ENCODE assay signal across 14 mouse cellular contexts in the genomic region with DNA sequence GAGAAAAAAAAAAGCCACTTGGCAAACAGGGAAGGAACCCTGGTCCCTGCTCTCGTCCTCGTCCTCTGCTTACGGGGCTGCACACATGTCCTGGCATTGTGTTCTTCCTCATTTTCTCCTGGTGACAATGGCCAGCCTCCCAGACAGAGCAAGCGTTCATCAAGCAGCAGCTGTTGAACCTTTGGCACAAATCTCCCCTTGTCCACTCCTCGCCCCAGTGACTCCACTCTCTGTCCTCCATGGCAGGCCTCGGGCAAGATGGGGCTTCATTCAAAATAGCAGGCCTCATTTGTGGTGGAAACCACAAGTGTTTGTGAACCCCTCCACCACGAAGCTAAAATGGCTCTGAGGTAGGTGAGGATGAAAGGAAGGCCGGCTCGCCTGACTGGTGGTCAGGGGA. TPM values are rescaled to one million over a fixed set of nuclear protein-coding genes. Genes with fewer than 3 reads are reported as not detected.
DNase-seq lines count a peak whose midpoint lies in the region; ATAC-seq and TF ChIP-seq lines count a peak whose summit lies in the region.
"Had no signal": no experiment of that assay in that cellular context is flagged by ENCODE, and none has a peak within 500 bp of the region (broad histone marks: within the 10 kb centered on the region; RNA-seq: fewer than 3 reads in every experiment).

No protein-coding gene starts in this region.

- 33% methylated on average over 9 of the region's 9 CpGs for WGBS in midbrain, embryonic 14.5 days
- 42% methylated on average over 9 of the region's 9 CpGs for WGBS in midbrain, embryonic 16.5 days
- WGBS in hindbrain, embryonic 16.5 days, result 36% methylated on average over 9 of the region's 9 CpGs
- 74% methylated on average over 9 of the region's 9 CpGs for WGBS in heart, adult 2 months

- TF ChIP-seq EP300 in heart, adult 2 months (IDR thresholded peaks at IDR 0.05; ENCODE audit: insufficient read depth, low read depth, low read length), result no peak

- H3K27ac ChIP-seq in midbrain, embryonic 14.5 days (replicated peaks; ENCODE audit: low read depth, low read length), result no peak overlapping the region
- no peak overlapping the region for H3K27ac ChIP-seq in midbrain, embryonic 16.5 days (ENCODE audit: low read length)
- no peak overlapping the region; the same call in none of the 2 replicates for H3K27ac ChIP-seq in hindbrain, embryonic 16.5 days (ENCODE audit: low read depth, low read length)
- H3K27ac ChIP-seq in heart, adult 2 months, result no peak overlapping the region
- H3K27ac ChIP-seq: neural tube, embryonic 12.5 days had no signal

- no peaks in the 10 kb centered on the region for H3K27me3 ChIP-seq in midbrain, embryonic 14.5 days (ENCODE audit: control insufficient read depth, insufficient read depth, low read length)
- no peaks in the 10 kb centered on the region for H3K27me3 ChIP-seq in midbrain, embryonic 16.5 days (ENCODE audit: control insufficient read depth, insufficient read depth, low read depth, low read length)
- H3K27me3 ChIP-seq in hindbrain, embryonic 16.5 days (replicated peaks; ENCODE audit: control insufficient read depth, insufficient read depth, low read length), result no peaks in the 10 kb centered on the region
- no peaks in the 10 kb centered on the region for H3K27me3 ChIP-seq in heart, adult 2 months (ENCODE audit: control insufficient read depth, insufficient read depth, low read length)
- H3K27me3 ChIP-seq: neural tube, embryonic 12.5 days had no signal

- no peak for TF ChIP-seq POLR2A in heart, adult 2 months (IDR thresholded peaks at IDR 0.05; ENCODE audit: insufficient read depth, low read depth, low read length)

- H3K4me2 ChIP-seq in midbrain, embryonic 14.5 days (ENCODE audit: low read length), result no peak overlapping the region
- H3K4me2 ChIP-seq in midbrain, embryonic 16.5 days (ENCODE audit: low read length), result no peak overlapping the region
- no peak overlapping the region for H3K4me2 ChIP-seq in hindbrain, embryonic 16.5 days (ENCODE audit: low read length)
- H3K4me2 ChIP-seq: neural tube, embryonic 12.5 days had no signal

- intact Hi-C loops in gastrocnemius, postnatal 14 days (cut with DNase I; ENCODE audit: low total_unique reads), result no loop called here
- intact Hi-C loops in heart, adult 2 months (cut with DNase I), result no loop called here

- H3K4me1 ChIP-seq in midbrain, embryonic 14.5 days (ENCODE audit: control insufficient read depth, insufficient read depth, low read length), result peaks cover 15% of the 10 kb centered on the region; the same call in 1 of the 2 replicates
- peaks cover 12% of the 10 kb centered on the region for H3K4me1 ChIP-seq in midbrain, embryonic 16.5 days (ENCODE audit: control insufficient read depth, insufficient read depth, low read length)
- peaks cover 12% of the 10 kb centered on the region for H3K4me1 ChIP-seq in hindbrain, embryonic 16.5 days (ENCODE audit: control insufficient read depth, insufficient read depth, low read depth, low read length)
- H3K4me1 ChIP-seq in heart, adult 2 months (ENCODE audit: control insufficient read depth, insufficient read depth, low read length), result no peaks in the 10 kb centered on the region

- peak; percentile 9; the same call in 1 of the 2 replicates for ATAC-seq in midbrain, embryonic 14.5 days (ENCODE audit: low FRiP score, low TSS enrichment)
- ATAC-seq in midbrain, embryonic 16.5 days, result no peak
- ATAC-seq in hindbrain, embryonic 16.5 days, result 0 out of 2 replicates have a peak, but pooled peaks have one; percentile 13

- no peak overlapping the region for H3K4me3 ChIP-seq in midbrain, embryonic 14.5 days (replicated peaks; ENCODE audit: low read depth, low read length)
- no peak overlapping the region for H3K4me3 ChIP-seq in midbrain, embryonic 16.5 days (ENCODE audit: low read depth, low read length)
- no peak overlapping the region for H3K4me3 ChIP-seq in hindbrain, embryonic 16.5 days (ENCODE audit: low read length)
- H3K4me3 ChIP-seq in heart, adult 2 months, result no peak overlapping the region
- H3K4me3 ChIP-seq: neural tube, embryonic 12.5 days had no signal

- H3K9ac ChIP-seq in midbrain, embryonic 14.5 days (replicated peaks; ENCODE audit: low read length), result no peak overlapping the region
- no peak overlapping the region for H3K9ac ChIP-seq in midbrain, embryonic 16.5 days (ENCODE audit: low read depth, low read length)
- no peak overlapping the region for H3K9ac ChIP-seq in hindbrain, embryonic 16.5 days (ENCODE audit: low read depth, low read length)
- no peak overlapping the region for H3K9ac ChIP-seq in heart, adult 2 months (ENCODE audit: low read depth, low read length)
- H3K9ac ChIP-seq: neural tube, embryonic 12.5 days had no signal

- H3K36me3 ChIP-seq in midbrain, embryonic 14.5 days (ENCODE audit: control insufficient read depth, insufficient read depth, low read length), result no peaks in the 10 kb centered on the region
- no peaks in the 10 kb centered on the region for H3K36me3 ChIP-seq in midbrain, embryonic 16.5 days (ENCODE audit: control insufficient read depth, insufficient read depth, low read length)
- no peaks in the 10 kb centered on the region for H3K36me3 ChIP-seq in hindbrain, embryonic 16.5 days (ENCODE audit: control insufficient read depth, insufficient read depth, low read length)
- no peaks in the 10 kb centered on the region for H3K36me3 ChIP-seq in heart, adult 2 months (ENCODE audit: control insufficient read depth, insufficient read depth, low read length)
- H3K36me3 ChIP-seq: neural tube, embryonic 12.5 days had no signal

- no peaks in the 10 kb centered on the region for H3K9me3 ChIP-seq in midbrain, embryonic 14.5 days (ENCODE audit: control insufficient read depth, low read length)
- H3K9me3 ChIP-seq in midbrain, embryonic 16.5 days (replicated peaks; ENCODE audit: control insufficient read depth, low read length, poor library complexity, severe bottlenecking), result no peaks in the 10 kb centered on the region
- H3K9me3 ChIP-seq in hindbrain, embryonic 16.5 days (ENCODE audit: control insufficient read depth, low read length), result no peaks in the 10 kb centered on the region
- H3K9me3 ChIP-seq: neural tube, embryonic 12.5 days had no signal

- TF ChIP-seq CTCF in heart, adult 2 months (IDR thresholded peaks at IDR 0.05), result no peak

- peak; percentile 16 for DNase-seq in gastrocnemius, postnatal 14 days
- DNase-seq in gastrocnemius, adult 18-20 months (ENCODE audit: low spot score), result no peak
- no peak for DNase-seq in midbrain, embryonic 14.5 days
- no peak for DNase-seq in kidney, postnatal 25 days
- DNase-seq in heart, adult 2 months, result no peak
- DNase-seq: cerebellum, adult 8-10 months; gastrocnemius, postnatal 36 days; kidney, postnatal 10 days; lung, adult 18-20 months; right cerebral cortex, postnatal 25 days; thymus, adult 2 months had no signal

- H3K79me2 ChIP-seq in heart, adult 2 months (replicated peaks; ENCODE audit: control insufficient read depth, insufficient read depth, low read length), result no peaks in the 10 kb centered on the region

RNA-seq across cellular contexts. Expression of a gene that starts 11.0 kb away (rescaled TPM):
- 10 to 100 TPM in 1 of 2 experiments, 1 to 10 TPM in 1; 6.6 to 10.6 TPM for total RNA-seq in gastrocnemius, postnatal 14 days (2021)
- total RNA-seq in gastrocnemius, adult 18-20 months (2021), result 1 to 10 TPM; 2.9 to 3.7 TPM
- 62.0 and 77.8 TPM in 2 replicates for polyA plus RNA-seq in midbrain, embryonic 14.5 days (2014; fragmentation: Nextera tagmentation; extraction: Ambion mirVana)
- 93.6 and 100 TPM in 2 replicates for polyA plus RNA-seq in midbrain, embryonic 16.5 days (2015; fragmentation: Nextera tagmentation; extraction: Ambion mirVana)
- polyA plus RNA-seq in hindbrain, embryonic 16.5 days (2015; fragmentation: Nextera tagmentation; extraction: Ambion mirVana), result 79.0 and 82.0 TPM in 2 replicates
- total RNA-seq in heart, adult 2 months (2021), result 10 to 100 TPM; 11.4 to 11.8 TPM
- polyA plus RNA-seq in heart, adult 2 months (2012; rRNA removed), result 3.9 and 6.8 TPM in 2 replicates
